Mouse (Mus musculus): ENCODE measurements around the gene Micu1. TPM values are rescaled to one million over a fixed set of nuclear protein-coding genes. Genes with fewer than 3 reads are reported as not detected.

Micu1 gene
- total RNA-seq, 2 experiments from 2014 or later: 98.3 to 109 TPM

GRCm38 (mm10) chr10:59813759-59814158, 111.5 kb downstream of the Micu1 start:
- no peak for DNase-seq

- no peak for DNase-seq
Measured at GRCm38 (mm10) chr10:59814505-59815155, 112.4 kb downstream of the Micu1 start.

GRCm38 (mm10) chr10:59816569-59816968, 114.3 kb downstream of the Micu1 start:
- peak; percentile 36 to 39 for DNase-seq

- no peak for DNase-seq
Measured at GRCm38 (mm10) chr10:59817528-59817927, 115.3 kb downstream of the Micu1 start.

- no peak for DNase-seq
Measured at GRCm38 (mm10) chr10:59817991-59818390, 115.7 kb downstream of the Micu1 start.

GRCm38 (mm10) chr10:59819146-59819545, 116.9 kb downstream of the Micu1 start:
- DNase-seq: no peak

- no peak for DNase-seq
Measured at GRCm38 (mm10) chr10:59820886-59821285, 118.6 kb downstream of the Micu1 start.

GRCm38 (mm10) chr10:59821334-59822066, 119.2 kb downstream of the Micu1 start:
- no peak for DNase-seq

- no peak for DNase-seq
Measured at GRCm38 (mm10) chr10:59822857-59823256, 120.6 kb downstream of the Micu1 start.

GRCm38 (mm10) chr10:59825137-59825812, 123.0 kb downstream of the Micu1 start:
- DNase-seq: no peak

GRCm38 (mm10) chr10:59829886-59830285, 127.6 kb downstream of the Micu1 start:
- DNase-seq: no peak

GRCm38 (mm10) chr10:59831950-59832349, 129.7 kb downstream of the Micu1 start:
- DNase-seq: no peak

- DNase-seq: no peak
Measured at GRCm38 (mm10) chr10:59835301-59836155, 133.3 kb downstream of the Micu1 start.

GRCm38 (mm10) chr10:59837490-59837889, 135.2 kb downstream of the Micu1 start:
- DNase-seq: no peak

GRCm38 (mm10) chr10:59841434-59841833, 139.2 kb downstream of the Micu1 start:
- DNase-seq: no peak

- DNase-seq: no peak
Measured at GRCm38 (mm10) chr10:59843125-59843524, 140.8 kb downstream of the Micu1 start.

GRCm38 (mm10) chr10:59844686-59845085, 142.4 kb downstream of the Micu1 start:
- DNase-seq: no peak

- DNase-seq: no peak
Measured at GRCm38 (mm10) chr10:59846416-59846815, 144.1 kb downstream of the Micu1 start.

GRCm38 (mm10) chr10:59848079-59848877, 146.0 kb downstream of the Micu1 start:
- DNase-seq: no peak

- no peak for DNase-seq
Measured at GRCm38 (mm10) chr10:59848953-59849352, 146.7 kb downstream of the Micu1 start.

- no peak for DNase-seq
Measured at GRCm38 (mm10) chr10:59849371-59849770, 147.1 kb downstream of the Micu1 start.

- DNase-seq: no peak
Measured at GRCm38 (mm10) chr10:59857157-59857556, 154.9 kb downstream of the Micu1 start.

Data from layer of hippocampus, postnatal 36 days (tissue).